Mouse (Mus musculus): ENCODE measurements around the gene Phf20.

DNA sequence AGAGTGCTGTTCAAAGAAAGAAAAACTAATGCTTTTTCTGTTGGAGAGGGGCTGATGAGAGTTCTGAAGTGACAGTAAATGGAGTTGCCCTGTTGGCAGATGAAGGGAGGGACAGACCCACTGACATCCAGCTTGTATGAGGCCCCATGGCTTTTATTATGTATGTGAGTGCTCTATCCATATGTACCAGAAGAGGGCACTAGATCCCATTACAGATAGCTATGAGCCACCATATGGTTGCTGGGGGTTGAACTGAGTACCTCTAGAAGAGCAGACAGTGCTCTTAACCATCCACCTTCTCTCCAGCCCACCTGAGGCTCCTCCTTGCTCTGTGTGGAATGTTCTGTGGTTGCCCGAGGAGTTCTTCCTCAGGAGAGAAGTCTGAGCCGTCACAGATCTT is 109.6 kb downstream of the Phf20 start:
- TF ChIP-seq ZNF384 (IDR thresholded peaks at IDR 0.05; ENCODE audit: low read depth, low read length) (no peak), ZC3H11A (IDR thresholded peaks at IDR 0.05; ENCODE audit: borderline replicate concordance, low read depth, low read length) (no peak)

Measured in ES-E14 (cell line).